Mouse (Mus musculus) embryonic facial prominence, embryonic 12.5 days (tissue): ENCODE data around the gene Map3k20. TPM values are rescaled to one million over a fixed set of nuclear protein-coding genes. Genes with fewer than 3 reads are reported as not detected.

Experiments
- ATAC-seq: fragments of 200-750 bp; cut with Nextera tagmentation; 2 replicates; pipeline ENCODE4 v1.8.0; 2017; ENCODE audit not compliant: insufficient number of reproducible peaks, insufficient read depth, low FRiP score, low TSS enrichment
- H3K27ac ChIP-seq: fragments of 300-500 bp; sonication (generic); 2 replicates; pipeline ENCODE4 v1.5.1; 2016; ENCODE audit warnings: mild to moderate bottlenecking
- H3K27me3 ChIP-seq: fragments of 300-500 bp; sonication (generic); 2 replicates; pipeline ENCODE4 v1.6.1; 2016; ENCODE audit warnings: mild to moderate bottlenecking, moderate library complexity
- H3K36me3 ChIP-seq: fragments of 300-500 bp; sonication (generic); 2 replicates; pipeline ENCODE4 v1.6.1; 2016; ENCODE audit warnings: mild to moderate bottlenecking
- H3K4me1 ChIP-seq: fragments of 300-500 bp; sonication (generic); 2 replicates; pipeline ENCODE4 v1.6.1; 2016
- H3K4me2 ChIP-seq: fragments of 300-500 bp; sonication (generic); replicated peaks from 2 replicates; pipeline ENCODE4 v1.6.1; 2016; ENCODE audit warnings: mild to moderate bottlenecking, moderate library complexity
- H3K4me3 ChIP-seq: fragments of 300-500 bp; sonication (generic); 2 replicates; pipeline ENCODE4 v1.5.1; 2016; ENCODE audit warnings: mild to moderate bottlenecking
- H3K9ac ChIP-seq: fragments of 300-500 bp; sonication (generic); 2 replicates; pipeline ENCODE4 v1.6.1; 2016; ENCODE audit warnings: mild to moderate bottlenecking, moderate library complexity
- H3K9me3 ChIP-seq: fragments of 300-500 bp; sonication (generic); 2 replicates; pipeline ENCODE4 v1.6.1; 2016; ENCODE audit warnings: mild to moderate bottlenecking, moderate library complexity
- WGBS: fragments of 180-500 bp; shearing (Covaris S2); methylation state at CpG from one replicate; pipeline ENCODE4 v1.1.7; 2016; 5-methylcytosine and 5-hydroxymethylcytosine counted together
- polyA plus RNA-seq: library from polyadenylated mRNA; unstranded; fragments of >200 nt; fragmentation: Nextera tagmentation; extraction: Ambion mirVana; gene quantifications from 2 replicates; pipeline ENCODE4 v1.2.1, GENCODE M21; 2016

The Map3k20 gene
- polyA plus RNA-seq, 1 experiment from 2014 or later, result 10.9 TPM

GRCm38 (mm10) chr2:72328435-72328834 is 43.0 kb downstream of the Map3k20 start:
- H3K27me3 ChIP-seq, result no peaks in the 10 kb centered on the region
- no peak overlapping the region for H3K4me3 ChIP-seq

GRCm38 (mm10) chr2:72330955-72331481 is 45.6 kb downstream of the Map3k20 start:
- Histone ChIP-seq H3K4me2 (no peak overlapping the region), H3K27me3 (no peaks in the 10 kb centered on the region), H3K9ac (no peak overlapping the region), H3K4me3 (no peak overlapping the region), H3K4me1 (no peaks in the 10 kb centered on the region), H3K36me3 (no peaks in the 10 kb centered on the region), H3K9me3 (no peaks in the 10 kb centered on the region), H3K27ac (no peak overlapping the region)
- ATAC-seq, result no peak
- 78% methylated on average over 12 of the region's 12 CpGs for WGBS

More at GRCm38 (mm10) chr2:72328435-72328834, 43.0 kb downstream of the Map3k20 start:
- H3K4me2 ChIP-seq, result no peak overlapping the region
- WGBS, result 74% methylated on average over 3 of the region's 3 CpGs
- no peaks in the 10 kb centered on the region for H3K36me3 ChIP-seq
- ATAC-seq, result no peak
- H3K9me3 ChIP-seq, result no peaks in the 10 kb centered on the region
- no peaks in the 10 kb centered on the region for H3K4me1 ChIP-seq
- H3K27ac ChIP-seq, result no peak overlapping the region
- no peak overlapping the region for H3K9ac ChIP-seq

- no peaks in the 10 kb centered on the region for H3K9me3 ChIP-seq
- WGBS, result 69% methylated on average over 4 of the region's 4 CpGs
- no peak for ATAC-seq
Measured at GRCm38 (mm10) chr2:72332067-72332466, 46.6 kb downstream of the Map3k20 start.

GRCm38 (mm10) chr2:72333210-72333609 is 47.8 kb downstream of the Map3k20 start:
- H3K9me3 ChIP-seq, result no peaks in the 10 kb centered on the region
- no peaks in the 10 kb centered on the region for H3K36me3 ChIP-seq
- H3K4me1 ChIP-seq, result no peaks in the 10 kb centered on the region
- H3K27ac ChIP-seq, result no peak overlapping the region
- H3K4me3 ChIP-seq, result no peak overlapping the region
- no peak overlapping the region for H3K4me2 ChIP-seq
- no peaks in the 10 kb centered on the region for H3K27me3 ChIP-seq
- H3K9ac ChIP-seq, result no peak overlapping the region
- no peak for ATAC-seq
- WGBS, result 77% methylated on average over 3 of the region's 3 CpGs

More at GRCm38 (mm10) chr2:72332067-72332466, 46.6 kb downstream of the Map3k20 start:
- H3K4me3 ChIP-seq, result no peak overlapping the region
- no peak overlapping the region for H3K27ac ChIP-seq
- no peaks in the 10 kb centered on the region for H3K27me3 ChIP-seq
- H3K4me2 ChIP-seq, result no peak overlapping the region
- no peak overlapping the region for H3K9ac ChIP-seq
- no peaks in the 10 kb centered on the region for H3K36me3 ChIP-seq
- H3K4me1 ChIP-seq, result no peaks in the 10 kb centered on the region

GRCm38 (mm10) chr2:72336840-72337239 is 51.4 kb downstream of the Map3k20 start:
- H3K9ac ChIP-seq, result no peak overlapping the region
- H3K36me3 ChIP-seq, result no peaks in the 10 kb centered on the region
- peaks cover 1% of the 10 kb centered on the region; the same call in 1 of the 2 replicates for H3K9me3 ChIP-seq
- WGBS, result 74% methylated on average over 3 of the region's 3 CpGs
- no peak overlapping the region for H3K4me2 ChIP-seq
- H3K27me3 ChIP-seq, result no peaks in the 10 kb centered on the region
- no peak overlapping the region for H3K27ac ChIP-seq
- H3K4me1 ChIP-seq, result no peaks in the 10 kb centered on the region
- H3K4me3 ChIP-seq, result no peak overlapping the region
- ATAC-seq, result no peak

GRCm38 (mm10) chr2:72345281-72345680 is 59.8 kb downstream of the Map3k20 start:
- 85% methylated on average over 3 of the region's 3 CpGs for WGBS
- H3K4me2 ChIP-seq, result no peak overlapping the region
- no peaks in the 10 kb centered on the region for H3K27me3 ChIP-seq
- H3K9ac ChIP-seq, result no peak overlapping the region
- H3K9me3 ChIP-seq, result peaks cover 4% of the 10 kb centered on the region; the same call in 1 of the 2 replicates
- H3K27ac ChIP-seq, result no peak overlapping the region
- no peaks in the 10 kb centered on the region for H3K36me3 ChIP-seq
- ATAC-seq, result no peak
- no peaks in the 10 kb centered on the region for H3K4me1 ChIP-seq
- no peak overlapping the region for H3K4me3 ChIP-seq

GRCm38 (mm10) chr2:72351329-72351728 is 65.9 kb downstream of the Map3k20 start:
- Histone ChIP-seq H3K4me2 (no peak overlapping the region), H3K36me3 (no peaks in the 10 kb centered on the region)

GRCm38 (mm10) chr2:72351776-72352175 is 66.3 kb downstream of the Map3k20 start:
- WGBS, result 92% methylated on average over 8 of the region's 8 CpGs
- no peaks in the 10 kb centered on the region for H3K36me3 ChIP-seq
- H3K4me1 ChIP-seq, result no peaks in the 10 kb centered on the region
- no peaks in the 10 kb centered on the region for H3K9me3 ChIP-seq
- H3K9ac ChIP-seq, result no peak overlapping the region
- no peak overlapping the region for H3K27ac ChIP-seq
- no peak for ATAC-seq
- no peak overlapping the region for H3K4me2 ChIP-seq
- H3K27me3 ChIP-seq, result no peaks in the 10 kb centered on the region
- no peak overlapping the region for H3K4me3 ChIP-seq

More at GRCm38 (mm10) chr2:72351329-72351728, 65.9 kb downstream of the Map3k20 start:
- no peak for ATAC-seq
- Histone ChIP-seq H3K27me3 (no peaks in the 10 kb centered on the region), H3K9ac (no peak overlapping the region), H3K4me1 (no peaks in the 10 kb centered on the region), H3K4me3 (no peak overlapping the region), H3K9me3 (no peaks in the 10 kb centered on the region), H3K27ac (no peak overlapping the region)
- 68% methylated on average over 5 of the region's 5 CpGs for WGBS

GRCm38 (mm10) chr2:72352756-72353155 is 67.3 kb downstream of the Map3k20 start:
- H3K4me2 ChIP-seq, result no peak overlapping the region
- no peaks in the 10 kb centered on the region for H3K9me3 ChIP-seq
- H3K9ac ChIP-seq, result no peak overlapping the region
- no peak for ATAC-seq
- no peak overlapping the region for H3K4me3 ChIP-seq
- H3K4me1 ChIP-seq, result no peaks in the 10 kb centered on the region
- H3K27ac ChIP-seq, result no peak overlapping the region
- H3K36me3 ChIP-seq, result no peaks in the 10 kb centered on the region
- H3K27me3 ChIP-seq, result no peaks in the 10 kb centered on the region

GRCm38 (mm10) chr2:72356471-72356870 is 71.0 kb downstream of the Map3k20 start:
- H3K4me2 ChIP-seq, result no peak overlapping the region
- no peak overlapping the region for H3K4me3 ChIP-seq
- no peaks in the 10 kb centered on the region for H3K36me3 ChIP-seq
- H3K9ac ChIP-seq, result no peak overlapping the region
- ATAC-seq, result no peak
- no peaks in the 10 kb centered on the region for H3K9me3 ChIP-seq
- no peaks in the 10 kb centered on the region for H3K27me3 ChIP-seq
- no peak overlapping the region for H3K27ac ChIP-seq
- 85% methylated on average over 10 of the region's 10 CpGs for WGBS
- H3K4me1 ChIP-seq, result no peaks in the 10 kb centered on the region

GRCm38 (mm10) chr2:72361572-72361971 is 76.1 kb downstream of the Map3k20 start:
- H3K27ac ChIP-seq, result no peak overlapping the region
- H3K9ac ChIP-seq, result no peak overlapping the region
- whole genome bisulfite sequencing, result 69% methylated on average over 3 of the region's 3 CpGs
- ATAC-seq, result no peak
- no peak overlapping the region for H3K4me2 ChIP-seq
- H3K36me3 ChIP-seq, result no peaks in the 10 kb centered on the region
- no peaks in the 10 kb centered on the region for H3K4me1 ChIP-seq
- no peak overlapping the region for H3K4me3 ChIP-seq
- no peaks in the 10 kb centered on the region for H3K27me3 ChIP-seq
- no peaks in the 10 kb centered on the region for H3K9me3 ChIP-seq

GRCm38 (mm10) chr2:72363449-72363848 is 78.0 kb downstream of the Map3k20 start:
- H3K4me2 ChIP-seq, result no peak overlapping the region
- H3K9me3 ChIP-seq, result no peaks in the 10 kb centered on the region
- no peak overlapping the region for H3K27ac ChIP-seq
- H3K4me3 ChIP-seq, result no peak overlapping the region
- H3K9ac ChIP-seq, result no peak overlapping the region
- WGBS, result 89% methylated on average over 1 of the region's 1 CpGs
- ATAC-seq, result no peak
- H3K27me3 ChIP-seq, result no peaks in the 10 kb centered on the region
- H3K36me3 ChIP-seq, result no peaks in the 10 kb centered on the region
- no peaks in the 10 kb centered on the region for H3K4me1 ChIP-seq
